Mouse (Mus musculus) liver (tissue): ENCODE results near the gene Sec24a.
A peak's percentile ranks its signal among the peaks of the same experiment; 100 is the strongest.
"Not testable (repeated sequence)": the region's sequence is repeated elsewhere in the genome, so short reads cannot be mapped to it uniquely, and the experiment has no call there.

Experiments used
- DNase-seq: peaks from one replicate; pipeline ENCODE4 v3.0.0-alpha.2; 2020; ENCODE audit warnings: mixed read lengths

Gene Sec24a

DNA sequence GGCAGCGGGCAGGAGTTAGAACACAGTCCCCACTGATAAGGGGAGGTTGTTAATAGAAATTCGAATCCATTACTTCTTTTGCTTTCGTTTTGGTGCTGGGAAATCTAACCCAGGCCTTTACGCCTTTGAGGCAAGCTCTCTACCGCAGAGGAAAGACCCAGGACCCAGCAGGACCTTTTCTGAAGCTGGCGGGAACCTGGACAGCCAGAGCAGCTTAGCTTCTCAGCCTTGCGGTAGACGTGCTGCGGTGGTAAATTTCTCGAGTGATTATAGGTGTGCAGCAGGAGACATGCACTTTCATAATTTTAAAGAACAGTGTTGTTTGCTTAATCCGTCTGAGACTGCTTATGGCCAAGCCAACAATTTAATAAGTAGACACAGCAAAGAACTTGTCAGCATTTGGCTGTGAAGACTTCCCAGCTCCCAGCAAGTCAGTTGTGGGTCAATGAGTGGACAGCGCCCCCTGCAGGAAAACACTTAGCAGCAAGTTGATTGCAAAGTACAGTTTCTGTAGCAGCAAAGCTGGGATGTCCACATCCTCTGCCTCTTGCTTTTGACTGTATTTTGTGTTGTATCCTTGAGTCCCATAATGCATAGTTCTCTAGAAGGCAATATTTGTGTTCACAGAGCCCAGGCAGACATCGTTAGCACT lies 82.0 kb downstream of the Sec24a start:
- DNase-seq: peak; percentile 88

- DNase-seq: no peak
These were observed 84.0 kb downstream of the Sec24a start for GRCm38 (mm10) chr11:51679466-51679865.

GRCm38 (mm10) chr11:51677737-51678418 lies 85.6 kb downstream of the Sec24a start:
- DNase-seq: no peak

DNA sequence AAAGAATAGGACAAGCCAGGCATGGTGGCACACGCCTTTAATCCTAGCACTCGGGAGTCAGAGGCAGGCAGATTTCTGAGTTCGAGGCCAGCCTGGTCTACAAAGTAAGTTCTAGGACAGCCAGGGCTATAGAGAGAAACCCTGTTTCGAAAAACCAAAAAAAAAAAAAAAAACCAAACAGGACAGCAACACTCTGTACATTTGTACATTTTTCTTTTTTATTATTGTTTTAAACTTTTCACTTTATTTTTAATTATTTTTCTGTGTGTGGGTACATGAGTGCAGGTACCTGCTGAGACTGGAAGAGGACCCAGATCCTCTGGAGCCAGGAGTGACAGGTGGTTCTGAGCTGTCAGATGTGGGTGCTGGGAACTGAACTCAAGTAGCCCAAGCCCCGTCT lies 88.0 kb downstream of the Sec24a start:
- DNase-seq: no peak

GRCm38 (mm10) chr11:51673291-51673690 lies 90.1 kb downstream of the Sec24a start:
- DNase-seq: no peak

- DNase-seq: no peak
These were observed 92.1 kb downstream of the Sec24a start for GRCm38 (mm10) chr11:51671376-51671775.

DNA sequence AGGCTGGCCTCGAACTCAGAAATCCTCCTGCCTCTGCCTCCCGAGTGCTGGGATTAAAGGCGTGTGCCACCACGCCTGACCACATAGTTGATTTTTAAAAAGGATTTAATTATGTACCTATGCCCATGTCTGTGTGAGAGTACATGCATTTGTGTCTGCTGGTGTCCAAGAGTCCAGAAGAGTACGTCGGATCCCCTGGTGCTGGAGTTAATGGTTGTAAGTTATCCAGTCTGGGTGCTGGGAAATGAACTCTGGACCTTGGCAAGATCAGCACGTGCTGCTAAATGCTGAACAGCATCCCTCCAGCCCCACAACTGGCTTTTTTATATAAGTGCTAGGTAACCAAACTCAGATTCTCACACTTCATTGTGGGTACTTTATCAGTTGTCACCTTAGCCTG lies 92.6 kb downstream of the Sec24a start:
- DNase-seq: no peak

DNA sequence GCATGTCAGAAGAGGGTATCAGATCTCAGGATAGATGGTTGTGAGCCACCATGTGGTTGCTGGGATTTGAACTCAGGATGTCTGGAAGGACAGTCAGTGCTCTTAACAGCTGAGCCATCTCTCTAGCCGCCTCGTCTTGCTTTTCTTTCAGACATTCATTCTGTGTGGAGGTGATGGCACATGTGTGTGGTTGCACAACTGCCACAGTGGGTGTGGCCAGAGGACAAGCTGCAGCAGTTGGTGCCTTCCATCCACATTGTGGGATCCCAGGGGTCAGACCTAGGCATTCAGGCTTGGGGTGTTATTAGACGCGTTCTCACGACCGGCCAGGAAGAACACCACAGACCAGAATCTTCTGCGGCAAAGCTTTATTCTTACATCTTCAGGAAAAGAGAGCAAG lies 98.7 kb downstream of the Sec24a start:
- not testable (repeated sequence) for DNase-seq

GRCm38 (mm10) chr11:51662632-51663031 lies 100.8 kb downstream of the Sec24a start:
- DNase-seq: no peak

DNA sequence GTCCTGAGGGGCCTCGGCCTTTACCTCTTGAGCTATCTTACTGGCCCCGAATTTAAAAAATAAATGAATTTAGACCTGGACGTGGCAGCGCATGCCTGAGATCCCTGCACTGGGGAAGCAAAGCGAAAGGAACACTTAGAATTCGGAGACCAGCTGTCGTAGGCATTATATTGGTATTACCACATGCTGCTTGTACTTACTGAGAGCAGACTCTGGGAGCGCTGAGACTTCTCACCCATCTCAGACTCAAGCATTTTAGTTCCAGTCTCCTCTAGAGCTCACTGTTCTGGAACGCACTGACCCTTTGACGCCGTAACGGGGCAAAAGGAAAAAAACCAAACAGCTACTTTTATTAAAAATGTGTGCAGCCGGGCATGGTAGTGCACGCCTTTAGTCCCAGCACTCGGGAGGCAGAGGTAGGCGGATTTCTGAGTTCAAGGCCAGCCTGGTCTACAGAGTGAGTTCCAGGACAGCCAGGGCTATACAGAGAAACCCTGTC lies 101.5 kb downstream of the Sec24a start:
- DNase-seq: no peak

- DNase-seq: no peak
These were observed 104.7 kb downstream of the Sec24a start for GRCm38 (mm10) chr11:51658705-51659104.

DNA sequence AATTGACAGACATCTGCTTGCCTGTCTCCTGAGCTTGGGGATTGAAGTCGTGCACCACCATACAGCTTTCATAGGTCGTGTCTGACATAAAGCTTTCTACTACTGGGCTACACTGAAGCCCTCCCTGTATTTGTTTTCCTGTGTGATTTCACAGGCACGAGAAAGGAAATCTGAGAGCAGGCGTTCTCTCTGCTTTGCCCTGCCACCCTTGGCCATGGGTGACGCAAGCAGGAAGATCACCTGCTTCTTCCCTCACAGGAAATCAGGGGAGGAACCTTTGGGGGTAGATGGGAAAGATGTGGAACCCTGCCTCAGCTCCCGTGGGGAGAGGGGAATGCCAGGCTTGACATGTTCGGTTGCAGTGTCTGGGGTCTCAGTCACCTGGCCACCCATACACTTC lies 105.1 kb downstream of the Sec24a start:
- DNase-seq: no peak

GRCm38 (mm10) chr11:51656798-51657521 lies 106.5 kb downstream of the Sec24a start:
- no peak for DNase-seq

DNA sequence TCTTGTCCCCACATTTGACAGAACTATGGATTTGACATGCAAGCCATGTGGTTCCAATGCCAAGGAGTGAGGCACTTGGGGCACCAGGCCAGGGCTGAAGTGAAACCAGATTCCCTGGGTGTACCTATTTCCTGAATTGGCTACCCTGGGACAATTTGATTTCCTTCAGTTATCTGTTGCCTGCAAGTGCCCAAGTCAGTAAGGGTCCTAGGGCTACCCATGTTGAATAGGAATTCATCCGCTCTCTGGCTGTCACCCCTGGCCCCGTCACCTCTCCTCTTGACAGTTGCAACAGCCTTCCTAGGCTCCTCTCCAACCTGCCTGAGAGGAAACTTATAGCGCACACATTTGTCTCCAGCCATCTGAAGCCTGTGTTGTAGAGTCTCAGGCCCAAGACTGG lies 108.5 kb downstream of the Sec24a start:
- no peak for DNase-seq

DNA sequence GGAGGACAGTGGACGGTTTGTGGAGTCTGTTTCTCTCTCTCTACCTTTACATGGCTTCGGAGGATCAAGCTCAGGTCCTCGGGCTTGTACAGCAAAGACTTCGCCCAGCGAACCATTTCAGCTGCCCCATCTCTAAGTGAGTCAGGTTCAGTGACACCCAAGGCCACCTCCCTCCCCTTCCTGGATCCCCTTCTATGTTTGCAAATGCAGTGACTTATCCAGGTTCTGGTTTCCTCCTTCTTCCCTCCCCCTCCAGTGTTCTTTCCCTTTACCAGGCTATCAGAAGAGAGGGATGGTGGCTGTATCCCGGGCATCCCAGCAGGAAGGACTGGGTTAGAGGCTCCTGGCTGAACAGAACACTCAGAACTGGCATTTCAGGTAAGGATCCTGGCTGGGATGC lies 109.7 kb downstream of the Sec24a start:
- DNase-seq: no peak

GRCm38 (mm10) chr11:51652889-51653418 lies 110.5 kb downstream of the Sec24a start:
- no peak for DNase-seq

DNA sequence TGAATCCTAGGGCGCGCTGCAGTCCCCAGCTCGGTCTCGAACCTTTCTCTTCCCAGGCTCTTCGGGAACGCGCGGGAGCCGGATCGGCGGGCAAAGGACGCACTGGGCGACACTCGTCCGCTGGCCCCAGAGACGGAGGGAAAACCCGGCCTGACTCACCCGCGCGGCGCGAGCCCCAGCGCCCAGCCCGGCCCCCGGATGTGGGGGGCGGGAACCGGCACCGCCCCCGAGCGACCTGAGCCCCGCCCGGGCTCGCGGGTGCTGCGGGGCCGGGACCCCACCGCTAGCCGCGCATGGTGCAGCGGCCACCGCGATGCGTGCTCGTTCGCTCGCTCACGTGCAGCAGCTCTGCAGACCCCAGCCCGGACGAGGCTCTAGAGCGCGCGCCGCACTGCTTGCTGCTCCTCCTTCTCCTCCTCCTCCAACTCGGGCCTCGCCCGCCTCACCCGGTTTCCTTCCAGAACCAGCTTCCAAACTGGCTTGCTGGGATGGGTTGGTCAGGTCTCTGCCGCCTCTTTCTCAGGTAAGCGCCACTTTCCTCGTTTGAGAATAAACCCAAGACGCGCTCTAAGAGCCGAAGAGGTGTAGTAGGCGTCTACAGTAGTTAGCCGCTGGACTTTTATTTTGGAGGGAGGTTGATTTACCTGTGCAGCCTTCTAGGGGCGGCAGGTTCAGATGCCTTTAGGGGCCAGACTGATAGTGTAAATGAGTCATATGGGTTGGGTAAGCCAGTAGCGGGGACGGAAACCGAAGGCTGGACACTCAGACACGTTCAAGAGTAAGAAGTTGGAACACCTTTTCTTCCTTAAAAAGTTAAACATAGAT lies 112.5 kb downstream of the Sec24a start, which contains the start of the genes N4bp3 and D930048N14Rik:
Gene N4bp3, minus strand, starts transcription at position 152 of the 825 bp plus-strand sequence.
Gene D930048N14Rik, plus strand, starts transcription at position 264 of the 825 bp plus-strand sequence.
- DNase-seq: peak; percentile 56

GRCm38 (mm10) chr11:51650261-51650660 lies 113.2 kb downstream of the Sec24a start:
- DNase-seq: no peak

- no peak for DNase-seq
These were observed 113.6 kb downstream of the Sec24a start for GRCm38 (mm10) chr11:51649889-51650199.

- no peak for DNase-seq
These were observed 114.1 kb downstream of the Sec24a start for GRCm38 (mm10) chr11:51649111-51649888.

DNA sequence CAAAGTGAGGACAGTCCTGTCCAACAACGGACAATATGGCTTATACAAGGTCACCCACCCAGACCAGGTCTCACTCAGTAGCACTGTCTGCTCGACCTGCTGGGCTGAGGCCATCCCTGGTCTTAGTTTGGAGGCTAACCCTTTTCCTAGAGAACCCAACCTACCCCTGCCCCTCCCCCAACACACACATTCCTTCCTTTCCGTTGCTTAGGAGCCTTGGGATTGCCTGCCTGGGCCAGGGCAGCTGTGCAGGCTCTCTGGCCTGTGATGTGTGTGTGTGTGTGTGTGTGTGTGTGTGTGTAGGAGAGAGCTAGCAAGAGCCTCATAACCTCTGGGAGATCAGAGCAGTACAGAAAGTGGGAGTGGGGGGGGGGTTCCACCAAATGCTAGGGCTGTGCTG lies 114.9 kb downstream of the Sec24a start:
- DNase-seq: no peak
